Mouse (Mus musculus): Measurements from ENCODE around the gene Igf2.

- no peak for TF ChIP-seq CTCF (IDR thresholded peaks at IDR 0.05; ENCODE audit: borderline replicate concordance, insufficient read depth, low read length)
- no peak for TF ChIP-seq POLR2A (IDR thresholded peaks at IDR 0.05; ENCODE audit: low read depth, low read length)
Observed at GRCm38 (mm10) chr7:142706873-142707272, 40.3 kb upstream of the Igf2 start.
